ENCODE assay signal across 7 mouse cellular contexts in the genomic region with DNA sequence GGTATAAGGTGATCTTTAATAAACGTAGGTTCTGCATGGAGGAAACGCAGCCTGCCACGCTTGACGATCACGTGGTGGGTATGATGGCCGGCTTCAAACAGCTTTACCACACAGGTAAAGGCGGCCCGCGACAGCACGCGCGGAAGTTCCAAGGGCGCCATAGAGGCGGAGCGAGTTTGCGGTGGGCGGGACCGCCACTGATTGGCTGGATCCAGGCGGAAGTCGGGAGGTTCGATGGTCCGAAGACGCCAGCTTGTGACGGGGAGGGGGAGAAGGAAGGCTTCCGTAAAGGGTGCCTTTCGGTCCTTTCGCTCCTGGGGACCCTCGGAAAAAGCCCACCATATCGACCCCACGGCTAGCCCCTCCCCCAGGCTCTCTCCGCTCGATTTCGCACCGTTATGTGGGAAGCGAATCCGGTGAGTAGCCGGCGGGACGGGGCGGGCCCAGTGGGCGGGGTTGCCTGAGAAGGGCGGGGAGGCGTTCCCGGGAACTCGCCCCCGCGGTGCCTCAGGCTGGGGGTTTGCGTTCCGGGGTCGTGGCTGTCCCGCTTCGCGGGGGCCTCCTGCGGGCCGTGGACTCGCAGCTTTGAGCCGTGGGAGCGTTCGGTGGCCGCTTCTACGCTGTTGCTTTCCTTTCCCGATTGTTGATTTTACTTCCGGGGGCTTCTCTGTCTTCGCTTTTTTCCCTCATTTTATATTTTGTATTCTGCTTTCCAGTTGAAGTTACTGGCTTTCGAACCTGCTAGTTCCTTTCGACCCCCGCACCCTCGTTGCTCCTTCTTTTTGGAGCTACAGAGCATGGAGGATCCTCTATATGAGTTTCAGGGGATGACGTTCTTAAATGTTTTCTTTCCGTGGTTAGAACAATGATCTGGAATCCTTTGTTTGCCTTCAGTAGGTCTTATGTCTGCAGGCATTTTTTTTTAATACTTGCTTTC. TPM values are rescaled to one million over a fixed set of nuclear protein-coding genes. Genes with fewer than 3 reads are reported as not detected.
DNase-seq lines count a peak whose midpoint lies in the region; ATAC-seq and TF ChIP-seq lines count a peak whose summit lies in the region.

No protein-coding gene starts in this region.

- no peak for TF ChIP-seq CTCF in intestine, postnatal 0 days (IDR thresholded peaks at IDR 0.05; ENCODE audit: low read depth)
- no peak for TF ChIP-seq CTCF in small intestine, adult 2 months (IDR thresholded peaks at IDR 0.05; ENCODE audit: extremely low read depth, insufficient read length, insufficient replicate concordance, low read depth, low read length)

- H3K4me2 ChIP-seq in intestine, postnatal 0 days (replicated peaks; ENCODE audit: low read depth) = peak overlapping the region; percentile 81
- H3K4me2 ChIP-seq in midbrain, embryonic 12.5 days (replicated peaks) = peak overlapping the region; percentile 59

- peak overlapping the region; percentile 69 for H3K27ac ChIP-seq in intestine, postnatal 0 days (ENCODE audit: low read depth, low read length)
- peak overlapping the region; percentile 97 for H3K27ac ChIP-seq in midbrain, embryonic 12.5 days (replicated peaks)
- H3K27ac ChIP-seq in small intestine, adult 2 months (ENCODE audit: insufficient read depth, low read depth, low read length) = peak overlapping the region; percentile 65

- peak; percentile 99 for ATAC-seq in intestine, postnatal 0 days
- ATAC-seq in midbrain, embryonic 12.5 days (ENCODE audit: low FRiP score, low read depth) = peak; percentile 85

- no peaks in the 10 kb centered on the region for H3K36me3 ChIP-seq in intestine, postnatal 0 days (ENCODE audit: control insufficient read depth, insufficient read depth)
- no peaks in the 10 kb centered on the region for H3K36me3 ChIP-seq in midbrain, embryonic 12.5 days
- no peaks in the 10 kb centered on the region for H3K36me3 ChIP-seq in small intestine, adult 2 months (ENCODE audit: control insufficient read depth, insufficient read depth, low read length)

- H3K4me1 ChIP-seq in intestine, postnatal 0 days (replicated peaks; ENCODE audit: control insufficient read depth, insufficient read depth, low read length) = 0 out of 2 replicates have a peak, but pooled peaks cover 8% of the 10 kb centered on the region
- H3K4me1 ChIP-seq in midbrain, embryonic 12.5 days = peaks cover 30% of the 10 kb centered on the region
- no peaks in the 10 kb centered on the region for H3K4me1 ChIP-seq in small intestine, adult 2 months (ENCODE audit: control insufficient read depth, insufficient read depth, insufficient read length, low read length)

- peak overlapping the region; percentile 82 for H3K9ac ChIP-seq in intestine, postnatal 0 days (ENCODE audit: low read depth, low read length)
- H3K9ac ChIP-seq in midbrain, embryonic 12.5 days (replicated peaks) = peak overlapping the region; percentile 71

- intact Hi-C loops in left cerebral cortex, postnatal 4 days (cut with DNase I) = no loop called here

- H3K4me3 ChIP-seq in intestine, postnatal 0 days (ENCODE audit: low read depth, low read length) = peak overlapping the region; percentile 74
- H3K4me3 ChIP-seq in midbrain, embryonic 12.5 days = peak overlapping the region; percentile 57
- H3K4me3 ChIP-seq in small intestine, adult 2 months (ENCODE audit: low read depth, low read length) = peak overlapping the region; percentile 80

- DNase-seq in adrenal gland, adult 8-10 months = peak; percentile 91
- DNase-seq in embryo, embryonic 9.5 days (ENCODE audit: extremely low spot score) = peak; percentile 93
- peak; percentile 85 to 92 for DNase-seq in gastrocnemius, postnatal 4 days (ENCODE audit: low spot score in 2 of 2)
- peak; percentile 94 for DNase-seq in left cerebral cortex, postnatal 4 days

- 0 out of 2 replicates have a peak, but pooled peaks have one; percentile 45 for TF ChIP-seq POLR2A in small intestine, adult 2 months (IDR thresholded peaks at IDR 0.05; ENCODE audit: low read depth, low read length)

- no peaks in the 10 kb centered on the region for H3K27me3 ChIP-seq in intestine, postnatal 0 days (replicated peaks; ENCODE audit: control insufficient read depth, insufficient read depth, low read length)
- no peaks in the 10 kb centered on the region for H3K27me3 ChIP-seq in midbrain, embryonic 12.5 days
- H3K27me3 ChIP-seq in small intestine, adult 2 months (ENCODE audit: control insufficient read depth, insufficient read depth, low read length) = no peaks in the 10 kb centered on the region

- under 1% methylated on average over 68 of the region's 70 CpGs for WGBS in intestine, postnatal 0 days
- WGBS in midbrain, embryonic 12.5 days = under 1% methylated on average over 70 of the region's 70 CpGs
- 1% methylated on average over 70 of the region's 70 CpGs for WGBS in small intestine, adult 2 months

- H3K9me3 ChIP-seq in intestine, postnatal 0 days (ENCODE audit: control insufficient read depth) = no peaks in the 10 kb centered on the region
- H3K9me3 ChIP-seq in midbrain, embryonic 12.5 days = no peaks in the 10 kb centered on the region

RNA-seq across cellular contexts. Expression of a gene that starts 7.0 kb away (rescaled TPM):
- 10 to 100 TPM; 20.7 to 34.0 (median 22.7) TPM for total RNA-seq in adrenal gland, adult 8-10 months (2022)
- total RNA-seq in gastrocnemius, postnatal 4 days (2021) = 10 to 100 TPM; 13.6 to 14.6 TPM
- 8.0 and 8.7 TPM in 2 replicates for polyA plus RNA-seq in intestine, postnatal 0 days (2015; fragmentation: Nextera tagmentation; extraction: Ambion mirVana)
- total RNA-seq in left cerebral cortex, postnatal 4 days (2021) = 10 to 100 TPM; 59.1 to 60.9 TPM
- polyA plus RNA-seq in midbrain, embryonic 12.5 days (2016; fragmentation: Nextera tagmentation; extraction: Ambion mirVana) = 71.8 and 72.0 TPM in 2 replicates
- polyA plus RNA-seq in small intestine, adult 2 months (2012; rRNA removed) = 1.2 and 3.8 TPM in 2 replicates

Comparison
In these comparisons a context has a peak if more than half of its experiments do, and no peak if none do; other contexts are left out.
1. Peak in every context shown above with its lines: DNase-seq, ATAC-seq, H3K4me3 ChIP-seq and H3K27ac ChIP-seq.